Mouse (Mus musculus) liver, embryonic 14.5 days (tissue): ENCODE results near the gene Plpp4.

Experiments used
- CTCF ChIP-seq: IDR thresholded peaks from 2 replicates; pipeline ENCODE4 v1.5.1; 2016; ENCODE audit warnings: antibody characterized with exemption, low read depth, control low read depth
- EP300 ChIP-seq: IDR thresholded peaks from 2 replicates; pipeline ENCODE4 v1.6.1; 2016; ENCODE audit warnings: antibody characterized with exemption, low read depth

- TF ChIP-seq EP300 (no peak), CTCF (no peak)
Observed at GRCm38 (mm10) chr7:129285186-129285868, 28.5 kb downstream of the Plpp4 start.
